Mouse (Mus musculus) cortical plate, adult 2 months (tissue): Measurements from ENCODE around the gene Sec31a.

Experiments
- CTCF ChIP-seq: fragments of 200-500 bp; IDR thresholded peaks from 2 replicates; pipeline ENCODE4 v1.5.1; 2011; ENCODE audit warnings: mild to moderate bottlenecking, control low read depth, low read length; ENCODE audit not compliant: insufficient read depth; ENCODE audit errors: extremely low read depth
- POLR2A ChIP-seq: fragments of 200-500 bp; IDR thresholded peaks from 2 replicates; pipeline ENCODE4 v1.6.1; 2011; ENCODE audit warnings: mild to moderate bottlenecking, low read length, control low read depth; ENCODE audit not compliant: insufficient read depth; ENCODE audit errors: extremely low read depth

DNA sequence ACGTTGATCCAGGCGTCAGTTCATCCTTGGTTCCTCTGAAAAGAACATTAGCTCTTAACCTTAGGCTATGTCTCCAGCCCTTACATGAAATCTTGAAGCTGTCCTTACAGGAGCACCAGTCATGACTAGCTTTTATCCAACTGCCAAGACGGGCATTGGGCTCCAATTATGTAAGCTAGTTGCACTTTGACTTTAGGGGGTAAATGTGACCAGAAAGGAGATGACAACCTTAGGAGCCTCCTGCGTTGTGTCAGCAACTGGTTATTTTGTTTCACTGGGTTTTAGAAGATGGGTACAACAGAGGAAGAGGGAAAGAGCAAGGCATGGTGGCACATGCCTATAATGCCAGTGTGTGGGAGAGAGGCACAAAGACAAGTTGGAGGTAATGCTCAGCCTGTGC is 2.8 kb upstream of the Sec31a start:
- TF ChIP-seq CTCF (no peak), POLR2A (no peak)
